Mouse (Mus musculus): ENCODE data around the gene Nphp4. TPM values are rescaled to one million over a fixed set of nuclear protein-coding genes. Genes with fewer than 3 reads are reported as not detected.
A peak's percentile ranks its signal among the peaks of the same experiment; 100 is the strongest.

Gene Nphp4
- polyA plus RNA-seq, 1 experiment from 2014 or later, result 1.2 TPM

GRCm38 (mm10) chr4:152447731-152448665 is 28.5 kb upstream of the Nphp4 start:
- WGBS, result 75% methylated on average over 22 of the region's 22 CpGs
- H3K27me3 ChIP-seq (replicated peaks; ENCODE audit: control insufficient read depth, insufficient read depth, low read length), result no peaks in the 10 kb centered on the region
- H3K36me3 ChIP-seq (ENCODE audit: control insufficient read depth, insufficient read depth, low read length), result no peaks in the 10 kb centered on the region; the same call in 1 of the 2 replicates
- H3K9me3 ChIP-seq (ENCODE audit: control insufficient read depth, low read length), result no peaks in the 10 kb centered on the region
- no peak for DNase-seq (ENCODE audit: low spot score)
- ATAC-seq (replicated peaks; ENCODE audit: low FRiP score), result peak; percentile 15; the same call in 1 of the 2 replicates
- H3K4me3 ChIP-seq (ENCODE audit: low read depth, low read length), result peak overlapping the region; percentile 32
- peak overlapping the region; percentile 49 for H3K4me2 ChIP-seq
- no peak overlapping the region for H3K27ac ChIP-seq (ENCODE audit: low read depth, low read length)
- H3K9ac ChIP-seq (ENCODE audit: low read depth, low read length), result peak overlapping the region; percentile 26
- no peaks in the 10 kb centered on the region; the same call in 1 of the 2 replicates for H3K4me1 ChIP-seq (replicated peaks; ENCODE audit: control insufficient read depth, insufficient read depth, low read length)

GRCm38 (mm10) chr4:152448666-152449018 is 27.9 kb upstream of the Nphp4 start:
- 52% methylated on average over 8 of the region's 8 CpGs for WGBS
- H3K36me3 ChIP-seq (ENCODE audit: control insufficient read depth, insufficient read depth, low read length), result no peaks in the 10 kb centered on the region
- DNase-seq (ENCODE audit: low spot score) (no peak), ATAC-seq (replicated peaks; ENCODE audit: low FRiP score) (peak; percentile 57; the same call in 1 of the 2 replicates)
- H3K27me3 ChIP-seq (replicated peaks; ENCODE audit: control insufficient read depth, insufficient read depth, low read length), result no peaks in the 10 kb centered on the region
- H3K4me3 ChIP-seq (ENCODE audit: low read depth, low read length), result peak overlapping the region; percentile 32
- H3K27ac ChIP-seq (ENCODE audit: low read depth, low read length), result no peak overlapping the region
- H3K9me3 ChIP-seq (ENCODE audit: control insufficient read depth, low read length), result no peaks in the 10 kb centered on the region
- H3K9ac ChIP-seq (ENCODE audit: low read depth, low read length), result peak overlapping the region; percentile 26
- peak overlapping the region; percentile 49 for H3K4me2 ChIP-seq
- no peaks in the 10 kb centered on the region; the same call in 1 of the 2 replicates for H3K4me1 ChIP-seq (replicated peaks; ENCODE audit: control insufficient read depth, insufficient read depth, low read length)

GRCm38 (mm10) chr4:152451371-152451770 is 25.1 kb upstream of the Nphp4 start:
- no peak overlapping the region for H3K27ac ChIP-seq (ENCODE audit: low read depth, low read length)
- no peaks in the 10 kb centered on the region; the same call in 1 of the 2 replicates for H3K4me1 ChIP-seq (replicated peaks; ENCODE audit: control insufficient read depth, insufficient read depth, low read length)
- WGBS, result 68% methylated on average over 6 of the region's 6 CpGs
- H3K4me2 ChIP-seq, result no peak overlapping the region
- H3K36me3 ChIP-seq (ENCODE audit: control insufficient read depth, insufficient read depth, low read length), result no peaks in the 10 kb centered on the region
- no peak overlapping the region for H3K4me3 ChIP-seq (ENCODE audit: low read depth, low read length)
- no peaks in the 10 kb centered on the region for H3K9me3 ChIP-seq (ENCODE audit: control insufficient read depth, low read length)
- H3K9ac ChIP-seq (ENCODE audit: low read depth, low read length), result no peak overlapping the region
- no peaks in the 10 kb centered on the region for H3K27me3 ChIP-seq (replicated peaks; ENCODE audit: control insufficient read depth, insufficient read depth, low read length)
- DNase-seq (ENCODE audit: low spot score), result no peak
- no peak for ATAC-seq (replicated peaks; ENCODE audit: low FRiP score)

GRCm38 (mm10) chr4:152453079-152453478 is 23.4 kb upstream of the Nphp4 start:
- 74% methylated on average over 10 of the region's 10 CpGs for WGBS
- no peak for DNase-seq (ENCODE audit: low spot score)
- Histone ChIP-seq H3K4me3 (ENCODE audit: low read depth, low read length) (no peak overlapping the region), H3K4me2 (no peak overlapping the region), H3K9me3 (ENCODE audit: control insufficient read depth, low read length) (no peaks in the 10 kb centered on the region), H3K36me3 (ENCODE audit: control insufficient read depth, insufficient read depth, low read length) (no peaks in the 10 kb centered on the region), H3K27ac (ENCODE audit: low read depth, low read length) (no peak overlapping the region), H3K27me3 (replicated peaks; ENCODE audit: control insufficient read depth, insufficient read depth, low read length) (no peaks in the 10 kb centered on the region), H3K4me1 (replicated peaks; ENCODE audit: control insufficient read depth, insufficient read depth, low read length) (no peaks in the 10 kb centered on the region), H3K9ac (ENCODE audit: low read depth, low read length) (no peak overlapping the region)
- ATAC-seq (replicated peaks; ENCODE audit: low FRiP score), result no peak

- no peak overlapping the region for H3K27ac ChIP-seq (ENCODE audit: low read depth, low read length)
- H3K36me3 ChIP-seq (ENCODE audit: control insufficient read depth, insufficient read depth, low read length), result no peaks in the 10 kb centered on the region
- no peaks in the 10 kb centered on the region for H3K9me3 ChIP-seq (ENCODE audit: control insufficient read depth, low read length)
- DNase-seq (ENCODE audit: low spot score) (no peak), ATAC-seq (replicated peaks; ENCODE audit: low FRiP score) (no peak)
- no peaks in the 10 kb centered on the region for H3K27me3 ChIP-seq (replicated peaks; ENCODE audit: control insufficient read depth, insufficient read depth, low read length)
- no peak overlapping the region for H3K4me3 ChIP-seq (ENCODE audit: low read depth, low read length)
- no peaks in the 10 kb centered on the region for H3K4me1 ChIP-seq (replicated peaks; ENCODE audit: control insufficient read depth, insufficient read depth, low read length)
- no peak overlapping the region for H3K4me2 ChIP-seq
- WGBS, result 86% methylated on average over 12 of the region's 12 CpGs
- H3K9ac ChIP-seq (ENCODE audit: low read depth, low read length), result no peak overlapping the region
Observed at GRCm38 (mm10) chr4:152454153-152454552, 22.4 kb upstream of the Nphp4 start.

- Histone ChIP-seq H3K9ac (ENCODE audit: low read depth, low read length) (no peak overlapping the region), H3K36me3 (ENCODE audit: control insufficient read depth, insufficient read depth, low read length) (no peaks in the 10 kb centered on the region), H3K9me3 (ENCODE audit: control insufficient read depth, low read length) (no peaks in the 10 kb centered on the region), H3K27me3 (replicated peaks; ENCODE audit: control insufficient read depth, insufficient read depth, low read length) (no peaks in the 10 kb centered on the region), H3K4me3 (ENCODE audit: low read depth, low read length) (no peak overlapping the region), H3K4me2 (no peak overlapping the region), H3K27ac (ENCODE audit: low read depth, low read length) (no peak overlapping the region), H3K4me1 (replicated peaks; ENCODE audit: control insufficient read depth, insufficient read depth, low read length) (no peaks in the 10 kb centered on the region)
- 82% methylated on average over 18 of the region's 18 CpGs for WGBS
- DNase-seq (ENCODE audit: low spot score) (no peak), ATAC-seq (replicated peaks; ENCODE audit: low FRiP score) (no peak)
Observed at GRCm38 (mm10) chr4:152456609-152457008, 19.9 kb upstream of the Nphp4 start.

- DNase-seq (ENCODE audit: low spot score) (no peak), ATAC-seq (replicated peaks; ENCODE audit: low FRiP score) (no peak)
- H3K4me1 ChIP-seq (replicated peaks; ENCODE audit: control insufficient read depth, insufficient read depth, low read length), result no peaks in the 10 kb centered on the region
- no peak overlapping the region for H3K4me3 ChIP-seq (ENCODE audit: low read depth, low read length)
- H3K9ac ChIP-seq (ENCODE audit: low read depth, low read length), result no peak overlapping the region
- H3K9me3 ChIP-seq (ENCODE audit: control insufficient read depth, low read length), result no peaks in the 10 kb centered on the region
- no peaks in the 10 kb centered on the region for H3K36me3 ChIP-seq (ENCODE audit: control insufficient read depth, insufficient read depth, low read length)
- H3K4me2 ChIP-seq, result no peak overlapping the region
- H3K27me3 ChIP-seq (replicated peaks; ENCODE audit: control insufficient read depth, insufficient read depth, low read length), result no peaks in the 10 kb centered on the region
- WGBS, result 72% methylated on average over 4 of the region's 4 CpGs
- no peak overlapping the region for H3K27ac ChIP-seq (ENCODE audit: low read depth, low read length)
Observed at GRCm38 (mm10) chr4:152457673-152458072, 18.8 kb upstream of the Nphp4 start.

- Histone ChIP-seq H3K27me3 (replicated peaks; ENCODE audit: control insufficient read depth, insufficient read depth, low read length) (no peaks in the 10 kb centered on the region), H3K27ac (ENCODE audit: low read depth, low read length) (no peak overlapping the region), H3K4me1 (replicated peaks; ENCODE audit: control insufficient read depth, insufficient read depth, low read length) (no peaks in the 10 kb centered on the region), H3K9ac (ENCODE audit: low read depth, low read length) (no peak overlapping the region), H3K4me2 (no peak overlapping the region), H3K9me3 (ENCODE audit: control insufficient read depth, low read length) (no peaks in the 10 kb centered on the region), H3K4me3 (ENCODE audit: low read depth, low read length) (no peak overlapping the region), H3K36me3 (ENCODE audit: control insufficient read depth, insufficient read depth, low read length) (no peaks in the 10 kb centered on the region)
- ATAC-seq (replicated peaks; ENCODE audit: low FRiP score), result no peak
- DNase-seq (ENCODE audit: low spot score), result no peak
- WGBS, result 84% methylated on average over 12 of the region's 12 CpGs
Observed at GRCm38 (mm10) chr4:152462516-152462915, 14.0 kb upstream of the Nphp4 start.

- no peak for ATAC-seq (replicated peaks; ENCODE audit: low FRiP score)
- Histone ChIP-seq H3K9me3 (ENCODE audit: control insufficient read depth, low read length) (no peaks in the 10 kb centered on the region), H3K27me3 (replicated peaks; ENCODE audit: control insufficient read depth, insufficient read depth, low read length) (no peaks in the 10 kb centered on the region), H3K36me3 (ENCODE audit: control insufficient read depth, insufficient read depth, low read length) (no peaks in the 10 kb centered on the region), H3K9ac (ENCODE audit: low read depth, low read length) (no peak overlapping the region), H3K4me2 (no peak overlapping the region), H3K27ac (ENCODE audit: low read depth, low read length) (no peak overlapping the region), H3K4me3 (ENCODE audit: low read depth, low read length) (no peak overlapping the region), H3K4me1 (replicated peaks; ENCODE audit: control insufficient read depth, insufficient read depth, low read length) (no peaks in the 10 kb centered on the region)
- DNase-seq (ENCODE audit: low spot score), result no peak
- 83% methylated on average over 9 of the region's 9 CpGs for WGBS
Observed at GRCm38 (mm10) chr4:152463147-152463546, 13.4 kb upstream of the Nphp4 start.

Measured in liver, embryonic 11.5 days (tissue).